Mouse (Mus musculus): ENCODE results near the gene Cyp2c39. TPM values are rescaled to one million over a fixed set of nuclear protein-coding genes. Genes with fewer than 3 reads are reported as not detected.

The Cyp2c39 gene
- polyA plus RNA-seq (2014; fragmentation: Illumina TruSeq; extraction: RNeasy Lipid Tissue Mini Kit (QIAGEN cat#74804); ENCODE audit: low read depth, low replicate concordance), result 44.2 TPM

DNA sequence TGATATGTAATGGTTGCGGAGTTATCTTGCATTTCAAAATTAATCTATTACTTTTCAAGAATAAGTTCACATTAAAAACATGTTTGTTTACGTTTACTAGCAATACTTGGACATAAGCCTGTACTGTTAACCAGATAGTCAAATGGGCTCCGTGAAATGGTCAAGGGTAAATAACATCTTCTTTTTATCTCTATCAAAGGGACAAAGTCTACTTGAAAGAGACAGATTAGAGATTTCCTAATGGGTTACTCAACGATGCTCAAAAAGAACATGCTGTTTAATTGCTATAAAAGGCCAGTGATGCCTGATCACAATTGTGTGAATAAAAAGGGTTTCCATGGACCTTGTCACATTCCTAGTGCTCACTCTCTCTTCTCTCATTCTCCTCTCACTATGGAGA, at the start of gene Cyp2c39:
TSS of gene Cyp2c39 (plus strand) at position 329 of the 400 bp plus-strand sequence.

DNA sequence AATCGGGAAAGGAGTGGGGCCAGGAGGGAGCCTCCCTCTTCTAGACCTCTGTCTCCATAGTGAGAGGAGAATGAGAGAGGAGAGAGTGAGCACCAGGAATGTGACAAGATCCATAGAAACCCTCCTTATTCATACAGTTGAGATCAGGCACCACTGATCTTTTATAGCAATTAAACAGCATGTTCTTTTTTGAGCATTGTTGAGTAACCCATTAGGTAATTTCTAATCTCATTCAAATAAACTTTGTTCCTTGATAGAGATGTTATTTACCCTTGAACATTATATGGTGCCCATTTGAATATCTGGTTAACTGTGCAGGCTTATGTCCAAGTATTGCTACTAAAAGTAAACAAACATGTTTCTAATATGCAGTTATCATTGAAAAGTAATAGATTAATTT, 47.7 kb upstream of the Cyp2c39 start, which contains the start of gene Cyp2c38:
TSS of gene Cyp2c38 (minus strand) at position 135 of the 400 bp plus-strand sequence.

Other genes with a start within 250 kb of the Cyp2c39 start
- gene Cyp2c29, start 241.5 kb upstream of the Cyp2c39 start, polyA plus RNA-seq (2014; fragmentation: Illumina TruSeq; extraction: RNeasy Lipid Tissue Mini Kit (QIAGEN cat#74804); ENCODE audit: low read depth, low replicate concordance), result 4,657 TPM
- 164 TPM for gene Cyp2c38, start 47.8 kb upstream of the Cyp2c39 start, polyA plus RNA-seq (2014; fragmentation: Illumina TruSeq; extraction: RNeasy Lipid Tissue Mini Kit (QIAGEN cat#74804); ENCODE audit: low read depth, low replicate concordance)
- gene Cyp2c67, start 138.2 kb downstream of the Cyp2c39 start, polyA plus RNA-seq (2014; fragmentation: Illumina TruSeq; extraction: RNeasy Lipid Tissue Mini Kit (QIAGEN cat#74804); ENCODE audit: low read depth, low replicate concordance), result 548 TPM
- gene Cyp2c68, start 230.2 kb downstream of the Cyp2c39 start, polyA plus RNA-seq (2014; fragmentation: Illumina TruSeq; extraction: RNeasy Lipid Tissue Mini Kit (QIAGEN cat#74804); ENCODE audit: low read depth, low replicate concordance), result 1,677 TPM